Mouse (Mus musculus) myocyte (in vitro differentiated cells): ENCODE measurements around the gene Fbxo48. TPM values are rescaled to one million over a fixed set of nuclear protein-coding genes. Genes with fewer than 3 reads are reported as not detected.

Experiments
- H3K27me3 ChIP-seq: one replicate; pipeline ENCODE4 v1.6.1; 2011; ENCODE audit not compliant: control insufficient read depth, insufficient read depth, insufficient read length
- H3K36me3 ChIP-seq: one replicate; pipeline ENCODE4 v1.6.1; 2011; ENCODE audit not compliant: control insufficient read depth, insufficient read depth
- H3K4me2 ChIP-seq: one replicate; pipeline ENCODE4 v1.6.1; 2011; ENCODE audit warnings: low read depth, control low read depth
- H3K4me3 ChIP-seq: one replicate; pipeline ENCODE4 v1.5.1; 2011; ENCODE audit warnings: mild to moderate bottlenecking, control low read depth, moderate library complexity
- H3K79me2 ChIP-seq: one replicate; pipeline ENCODE4 v1.6.1; 2011; ENCODE audit not compliant: control insufficient read depth, insufficient read depth
- H3ac ChIP-seq: one replicate; pipeline ENCODE4 v1.6.1; 2011; ENCODE audit not compliant: control insufficient read depth, insufficient read length
- CEBPB ChIP-seq: IDR thresholded peaks from 2 replicates; pipeline ENCODE4 v1.6.1; 2011; ENCODE audit warnings: mild to moderate bottlenecking, moderate library complexity; ENCODE audit not compliant: poor library complexity, insufficient read depth, severe bottlenecking
- E2F4 ChIP-seq: IDR thresholded peaks from one replicate; pipeline ENCODE4 v1.6.1; 2011; ENCODE audit warnings: mild to moderate bottlenecking, control low read depth, moderate library complexity; ENCODE audit not compliant: insufficient read depth
- MAX ChIP-seq: IDR thresholded peaks from one replicate; pipeline ENCODE4 v1.6.1; 2011; ENCODE audit warnings: low read depth, mild to moderate bottlenecking, control low read depth
- MYOD1 ChIP-seq, 3 experiments: IDR thresholded peaks; one replicate each; pipeline ENCODE4 v1.6.1; 2011; ENCODE audit warnings: control low read depth in 2 of 3, low read depth in 2 of 3, mild to moderate bottlenecking in 2 of 3, moderate library complexity in 1 of 3; ENCODE audit not compliant: insufficient read length in 2 of 3, control insufficient read depth in 1 of 3
- MYOG ChIP-seq, 3 experiments: IDR thresholded peaks; one replicate each; pipeline ENCODE4 v1.6.1; 2011; ENCODE audit warnings: control low read depth in 2 of 3, low read depth in 2 of 3, mild to moderate bottlenecking in 2 of 3; ENCODE audit not compliant: insufficient read length in 2 of 3, control insufficient read depth in 1 of 3, insufficient read depth in 1 of 3
- POLR2A ChIP-seq: IDR thresholded peaks from one replicate; pipeline ENCODE4 v1.6.1; 2011; ENCODE audit warnings: low read depth, mild to moderate bottlenecking, control low read depth, moderate library complexity; ENCODE audit not compliant: insufficient read length
- POLR2AphosphoS2 ChIP-seq: IDR thresholded peaks from one replicate; pipeline ENCODE4 v1.6.1; 2011; ENCODE audit warnings: low read depth, control low read depth; ENCODE audit not compliant: insufficient read length
- REST ChIP-seq: IDR thresholded peaks from one replicate; pipeline ENCODE4 v1.6.1; 2011; ENCODE audit warnings: mild to moderate bottlenecking, control low read depth, moderate library complexity; ENCODE audit not compliant: insufficient read depth, insufficient read length
- SRF ChIP-seq: IDR thresholded peaks from one replicate; pipeline ENCODE4 v1.6.1; 2011; ENCODE audit warnings: low read depth; ENCODE audit not compliant: control insufficient read depth, insufficient read length
- TCF12 ChIP-seq: IDR thresholded peaks from one replicate; pipeline ENCODE4 v1.6.1; 2011; ENCODE audit warnings: mild to moderate bottlenecking, control low read depth; ENCODE audit not compliant: poor library complexity, insufficient read depth, severe bottlenecking
- TCF3 ChIP-seq: IDR thresholded peaks from one replicate; pipeline ENCODE4 v1.6.1; 2011; ENCODE audit warnings: low read depth, control low read depth; ENCODE audit not compliant: insufficient read length
- USF1 ChIP-seq: IDR thresholded peaks from one replicate; pipeline ENCODE4 v1.6.1; 2011; ENCODE audit warnings: low read depth, mild to moderate bottlenecking, control low read depth, moderate library complexity
- polyA plus RNA-seq: library from polyadenylated mRNA; unstranded; fragments of >200 nt; fragmentation: generic; extraction: Trizol; gene quantifications from one replicate; pipeline ENCODE4 v1.2.1, GENCODE M21; 2012; ENCODE audit warnings: missing spikeins

Gene Fbxo48
- polyA plus RNA-seq, 1 experiment: 0.60 TPM

DNA sequence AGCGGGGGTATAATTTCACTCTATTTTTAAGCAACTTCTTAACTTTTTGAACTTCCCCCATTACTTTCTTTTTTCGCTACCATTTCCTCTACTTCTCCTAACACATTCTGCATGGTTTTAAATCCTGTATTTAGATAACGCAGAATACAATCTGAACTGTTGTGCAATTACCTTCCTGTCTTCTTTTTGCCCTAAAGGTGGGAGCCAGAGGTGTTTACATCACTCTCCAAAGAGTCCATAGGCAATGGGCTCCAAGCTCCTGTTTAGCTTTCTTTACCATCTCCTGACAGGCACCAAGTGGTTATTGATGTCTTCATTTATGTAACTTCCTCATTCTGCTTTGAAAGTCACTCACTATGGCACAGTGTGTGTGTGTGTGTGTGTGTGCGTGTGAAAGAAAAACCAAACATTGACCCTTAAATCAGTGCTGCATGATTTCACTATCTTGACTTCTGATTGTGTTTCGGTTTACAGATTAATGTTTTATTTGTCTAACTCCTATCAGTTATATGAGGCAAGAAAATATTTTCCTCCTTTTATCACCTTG is 27.1 kb downstream of the Fbxo48 start:
- Histone ChIP-seq H3K79me2 (no peaks in the 10 kb centered on the region), H3K4me3 (no peak overlapping the region), H3K4me2 (no peak overlapping the region), H3K27me3 (no peaks in the 10 kb centered on the region), H3ac (no peak overlapping the region), H3K36me3 (no peaks in the 10 kb centered on the region)
- no peak for TF ChIP-seq CEBPB
- TF ChIP-seq MYOG (IDR thresholded peaks at IDR 0.05; ENCODE audit: control insufficient read depth in 1 of 3, insufficient read depth in 1 of 3, insufficient read length in 2 of 3, low read depth in 2 of 3): no peak
- TF ChIP-seq SRF: no peak
- no peak for TF ChIP-seq MYOD1 (IDR thresholded peaks at IDR 0.05; ENCODE audit: control insufficient read depth in 1 of 3, insufficient read length in 2 of 3, low read depth in 2 of 3)

DNA sequence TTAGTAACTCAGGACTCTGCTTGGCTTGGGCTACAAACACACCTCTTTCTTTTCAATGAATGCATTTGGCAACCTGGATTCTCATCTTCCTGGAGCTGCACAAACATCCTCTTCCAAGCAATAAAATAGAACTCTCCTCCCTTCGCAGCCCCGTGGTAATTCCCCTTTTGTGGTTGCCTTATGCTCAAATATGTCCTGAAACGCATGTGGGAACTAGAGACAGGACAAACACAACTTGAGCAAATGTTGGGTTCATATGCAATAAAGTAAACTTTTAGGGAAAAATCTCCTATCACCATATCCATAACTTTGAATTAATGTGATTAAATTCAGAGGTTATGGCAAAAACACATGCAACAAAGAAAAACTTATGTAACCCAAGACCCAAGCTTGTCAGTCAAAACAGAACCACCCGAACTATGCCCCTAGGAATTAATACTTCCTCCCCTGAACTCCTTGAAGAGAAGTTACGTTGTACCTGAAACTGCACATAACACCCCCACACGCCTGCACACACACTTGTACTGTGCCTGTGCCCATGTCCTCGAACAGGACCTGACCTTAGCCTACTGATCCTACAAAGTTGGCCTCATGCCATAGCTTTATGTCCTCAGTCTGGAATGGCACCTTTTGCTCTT is 35.5 kb downstream of the Fbxo48 start:
- no peaks in the 10 kb centered on the region for H3K79me2 ChIP-seq
- H3K4me2 ChIP-seq: no peak overlapping the region
- no peak overlapping the region for H3ac ChIP-seq
- no peak for TF ChIP-seq POLR2A
- no peak for TF ChIP-seq POLR2AphosphoS2
- TF ChIP-seq MAX: no peak
- TF ChIP-seq TCF3: no peak
- TF ChIP-seq E2F4: no peak
- TF ChIP-seq SRF: no peak
- no peak for TF ChIP-seq USF1
- TF ChIP-seq CEBPB: no peak
- no peak for TF ChIP-seq MYOG (IDR thresholded peaks at IDR 0.05; ENCODE audit: control insufficient read depth in 1 of 3, insufficient read depth in 1 of 3, insufficient read length in 2 of 3, low read depth in 2 of 3)
- no peak for TF ChIP-seq TCF12
- TF ChIP-seq MYOD1 (IDR thresholded peaks at IDR 0.05; ENCODE audit: control insufficient read depth in 1 of 3, insufficient read length in 2 of 3, low read depth in 2 of 3): no peak
- no peak for TF ChIP-seq REST
- H3K4me3 ChIP-seq: no peak overlapping the region
- no peaks in the 10 kb centered on the region for H3K36me3 ChIP-seq
- no peaks in the 10 kb centered on the region for H3K27me3 ChIP-seq

DNA sequence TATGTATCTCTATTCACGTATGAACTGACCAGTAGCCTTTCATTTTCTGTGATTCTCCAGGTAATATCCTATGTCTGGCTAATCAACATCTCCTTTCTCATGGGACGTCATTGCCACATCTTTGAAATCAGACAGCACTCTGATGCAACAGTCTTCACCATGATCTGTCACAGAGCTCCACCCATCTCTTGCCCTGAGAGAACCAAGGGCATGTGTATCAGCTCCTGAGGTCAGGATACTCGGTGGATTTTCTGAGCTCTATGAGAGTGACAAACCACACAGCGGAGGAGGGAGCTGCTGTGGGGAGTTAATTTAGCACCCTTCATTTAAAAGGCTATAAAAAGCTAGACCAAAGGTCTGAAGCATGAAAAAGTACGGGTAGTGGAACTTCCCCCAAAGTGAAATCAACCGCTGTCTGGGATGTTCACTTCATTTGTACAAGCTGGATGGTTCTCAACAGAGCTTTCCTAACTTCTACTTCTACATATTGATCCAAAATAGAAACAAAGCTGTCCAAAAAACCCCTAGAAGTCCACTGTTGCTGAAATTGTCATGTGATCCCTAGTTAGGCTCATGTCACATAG is 36.7 kb downstream of the Fbxo48 start:
- no peaks in the 10 kb centered on the region for H3K36me3 ChIP-seq

DNA sequence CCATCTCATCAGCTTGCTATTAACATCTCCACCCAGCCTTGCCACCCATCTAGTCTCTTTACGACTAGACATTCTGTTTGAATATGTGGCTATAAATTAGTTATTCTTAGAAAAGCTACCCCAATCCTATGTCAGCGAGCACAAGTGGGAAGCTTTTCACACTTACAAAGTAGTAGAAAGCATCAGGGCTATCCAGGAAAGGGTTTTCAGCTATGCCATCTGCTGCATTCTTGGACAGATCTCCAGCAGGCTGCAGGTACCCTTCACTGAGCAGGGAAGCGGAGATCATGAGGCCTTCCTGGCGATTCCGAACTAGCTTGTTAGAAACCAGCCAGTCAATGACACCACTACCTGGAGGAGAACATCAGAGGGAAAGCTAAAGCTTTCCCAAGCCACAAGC is 38.7 kb downstream of the Fbxo48 start:
- H3K27me3 ChIP-seq: no peaks in the 10 kb centered on the region
- TF ChIP-seq CEBPB (no peak), POLR2A (no peak), SRF (no peak), E2F4 (no peak), POLR2AphosphoS2 (no peak), MAX (no peak), MYOG (IDR thresholded peaks at IDR 0.05; ENCODE audit: control insufficient read depth in 1 of 3, insufficient read depth in 1 of 3, insufficient read length in 2 of 3, low read depth in 2 of 3) (no peak)
- H3K4me3 ChIP-seq: no peak overlapping the region
- no peaks in the 10 kb centered on the region for H3K36me3 ChIP-seq
- no peaks in the 10 kb centered on the region for H3K79me2 ChIP-seq
- H3ac ChIP-seq: no peak overlapping the region
- H3K4me2 ChIP-seq: no peak overlapping the region

More for the DNA sequence above, 36.7 kb downstream of the Fbxo48 start:
- Histone ChIP-seq H3K4me2 (peak overlapping the region; percentile 41), H3ac (no peak overlapping the region), H3K79me2 (no peaks in the 10 kb centered on the region), H3K27me3 (no peaks in the 10 kb centered on the region), H3K4me3 (no peak overlapping the region)
- TF ChIP-seq CEBPB: peak; percentile 60; the same call in 1 of the 2 replicates
- TF ChIP-seq MYOD1 (IDR thresholded peaks at IDR 0.05; ENCODE audit: control insufficient read depth in 1 of 3, insufficient read length in 2 of 3, low read depth in 2 of 3): no peak

DNA sequence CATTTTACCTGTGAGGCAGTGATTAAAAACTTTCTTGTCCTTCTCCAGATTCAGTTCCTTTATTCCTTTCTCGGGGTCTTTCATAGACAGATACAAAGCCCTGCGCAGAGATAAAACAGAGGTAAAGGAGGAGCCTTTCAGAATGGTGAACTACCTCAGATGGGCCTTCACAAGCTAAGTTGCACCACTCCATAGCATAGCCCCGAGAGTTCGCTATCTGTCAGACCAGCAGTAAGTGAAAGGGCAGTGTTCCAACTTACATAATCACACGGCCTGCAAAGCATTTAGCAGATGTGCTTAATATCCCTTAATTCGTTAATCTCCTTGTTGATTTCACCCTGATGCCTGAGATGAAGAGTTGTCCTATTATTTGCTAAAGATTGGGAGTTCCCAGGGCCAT is 41.7 kb downstream of the Fbxo48 start:
- no peak overlapping the region for H3ac ChIP-seq
- no peaks in the 10 kb centered on the region for H3K36me3 ChIP-seq
- no peak overlapping the region for H3K4me3 ChIP-seq
- no peaks in the 10 kb centered on the region for H3K27me3 ChIP-seq
- H3K79me2 ChIP-seq: no peaks in the 10 kb centered on the region
- no peak overlapping the region for H3K4me2 ChIP-seq
- TF ChIP-seq USF1: no peak
- no peak for TF ChIP-seq CEBPB
- no peak for TF ChIP-seq REST
- TF ChIP-seq E2F4: no peak
- no peak for TF ChIP-seq SRF
- no peak for TF ChIP-seq TCF3
- TF ChIP-seq POLR2AphosphoS2: no peak
- TF ChIP-seq MYOD1 (IDR thresholded peaks at IDR 0.05; ENCODE audit: control insufficient read depth in 1 of 3, insufficient read length in 2 of 3, low read depth in 2 of 3): no peak
- TF ChIP-seq POLR2A: no peak
- no peak for TF ChIP-seq MAX
- no peak for TF ChIP-seq MYOG (IDR thresholded peaks at IDR 0.05; ENCODE audit: control insufficient read depth in 1 of 3, insufficient read depth in 1 of 3, insufficient read length in 2 of 3, low read depth in 2 of 3)
